Mouse (Mus musculus): ENCODE data around the gene Gm8297.
"Not testable (repeated sequence)": the region's sequence is repeated elsewhere in the genome, so short reads cannot be mapped to it uniquely, and the experiment has no call there.

The Gm8297 gene

DNA sequence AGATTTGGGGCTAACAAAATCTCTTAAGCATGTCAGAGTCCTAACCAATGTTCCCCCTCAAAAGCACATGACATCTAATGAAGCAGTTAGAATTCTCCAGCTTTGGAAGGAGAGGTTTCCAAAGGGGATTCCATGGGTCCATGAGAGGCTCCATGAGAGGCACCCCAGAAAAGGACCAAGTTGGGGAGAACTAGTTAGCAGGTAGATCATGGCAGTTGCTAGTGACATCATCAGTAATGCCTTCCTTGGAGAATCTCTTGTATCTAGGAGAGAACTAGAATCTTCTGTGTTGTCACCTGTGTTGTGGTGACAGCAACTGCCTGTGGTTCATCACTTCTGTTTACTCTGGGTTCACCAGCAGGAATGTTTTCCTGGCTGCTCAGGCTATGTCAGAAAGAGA is at the start of gene Gm8297:
Gm8297 (plus strand) TSS at position 301 of the 400 bp plus-strand sequence.
- not testable (repeated sequence) for DNase-seq (ENCODE audit: low spot score)

DNA sequence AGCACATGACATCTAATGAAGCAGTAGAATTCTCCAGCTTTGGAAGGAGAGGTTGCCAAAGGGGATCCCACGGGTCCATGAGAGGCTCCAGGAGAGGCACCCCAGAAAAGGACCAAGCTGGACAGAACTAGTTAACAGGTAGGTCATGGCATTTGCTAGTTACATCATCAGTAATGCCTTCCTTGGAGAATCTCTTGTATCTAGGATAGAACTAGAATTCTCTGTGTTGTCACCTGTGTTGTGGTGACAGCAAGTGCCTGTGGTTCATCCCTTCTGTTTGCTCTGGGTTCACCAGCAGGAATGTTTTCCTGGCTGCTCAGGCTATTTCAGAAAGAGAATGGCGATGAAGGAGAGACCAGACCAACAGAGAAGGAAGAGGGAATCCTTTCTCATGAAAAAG is 31.9 kb downstream of the Gm8297 start, which contains the start of gene Gm3298:
Gm3298 (plus strand) TSS at position 301 of the 400 bp plus-strand sequence.
- DNase-seq (ENCODE audit: low spot score), result not testable (repeated sequence)

Data from yolk sac, embryonic 10.5 days (tissue).